Mouse (Mus musculus) cortical plate, adult 2 months (tissue): ENCODE measurements around the gene Anks1.

Source experiments
- CTCF ChIP-seq: fragments of 200-500 bp; IDR thresholded peaks from 2 replicates; pipeline ENCODE4 v1.5.1; 2011; ENCODE audit warnings: mild to moderate bottlenecking, control low read depth, low read length; ENCODE audit not compliant: insufficient read depth; ENCODE audit errors: extremely low read depth
- POLR2A ChIP-seq: fragments of 200-500 bp; IDR thresholded peaks from 2 replicates; pipeline ENCODE4 v1.6.1; 2011; ENCODE audit warnings: mild to moderate bottlenecking, low read length, control low read depth; ENCODE audit not compliant: insufficient read depth; ENCODE audit errors: extremely low read depth

GRCm38 (mm10) chr17:27886499-27887210 lies 22.5 kb upstream of the Anks1 start:
- TF ChIP-seq POLR2A (no peak), CTCF (no peak)
